Mouse (Mus musculus): ENCODE measurements around the gene Tmem132d. TPM values are rescaled to one million over a fixed set of nuclear protein-coding genes. Genes with fewer than 3 reads are reported as not detected.

Gene Tmem132d
- polyA plus RNA-seq, 1 experiment from 2014 or later, result 0.57 TPM

GRCm38 (mm10) chr5:128122656-128123055, 310.2 kb downstream of the Tmem132d start:
- Histone ChIP-seq H3K9ac (no peak overlapping the region), H3K27me3 (no peaks in the 10 kb centered on the region), H3K4me2 (no peak overlapping the region), H3K4me1 (peaks cover 5% of the 10 kb centered on the region; the same call in 1 of the 2 replicates), H3K9me3 (replicated peaks) (no peaks in the 10 kb centered on the region), H3K27ac (no peak overlapping the region), H3K36me3 (ENCODE audit: poor library complexity, severe bottlenecking) (no peaks in the 10 kb centered on the region), H3K4me3 (no peak overlapping the region)
- WGBS, result 88% methylated on average over 3 of the region's 3 CpGs
- no peak for ATAC-seq

GRCm38 (mm10) chr5:128119171-128119570, 313.7 kb downstream of the Tmem132d start:
- ATAC-seq, result no peak
- 54% methylated on average over 3 of the region's 3 CpGs for WGBS
- Histone ChIP-seq H3K27me3 (no peaks in the 10 kb centered on the region), H3K27ac (no peak overlapping the region), H3K4me1 (peaks cover 5% of the 10 kb centered on the region; the same call in 1 of the 2 replicates), H3K4me2 (no peak overlapping the region), H3K9me3 (replicated peaks) (no peaks in the 10 kb centered on the region), H3K4me3 (no peak overlapping the region), H3K9ac (no peak overlapping the region), H3K36me3 (ENCODE audit: poor library complexity, severe bottlenecking) (no peaks in the 10 kb centered on the region)

- no peaks in the 10 kb centered on the region for H3K4me1 ChIP-seq
- H3K27ac ChIP-seq, result no peak overlapping the region
- no peak for ATAC-seq
- H3K27me3 ChIP-seq, result no peaks in the 10 kb centered on the region
- H3K36me3 ChIP-seq (ENCODE audit: poor library complexity, severe bottlenecking), result no peaks in the 10 kb centered on the region
- H3K4me2 ChIP-seq, result no peak overlapping the region
- 84% methylated on average over 8 of the region's 8 CpGs for WGBS
- no peak overlapping the region for H3K9ac ChIP-seq
- H3K4me3 ChIP-seq, result no peak overlapping the region
- no peaks in the 10 kb centered on the region for H3K9me3 ChIP-seq (replicated peaks)
Observed at GRCm38 (mm10) chr5:128113107-128113506, 319.8 kb downstream of the Tmem132d start.

GRCm38 (mm10) chr5:128112518-128112917, 320.4 kb downstream of the Tmem132d start:
- Histone ChIP-seq H3K9ac (no peak overlapping the region), H3K27ac (no peak overlapping the region), H3K27me3 (no peaks in the 10 kb centered on the region), H3K4me2 (no peak overlapping the region), H3K9me3 (replicated peaks) (no peaks in the 10 kb centered on the region), H3K36me3 (ENCODE audit: poor library complexity, severe bottlenecking) (no peaks in the 10 kb centered on the region), H3K4me1 (no peaks in the 10 kb centered on the region), H3K4me3 (no peak overlapping the region)
- ATAC-seq, result no peak
- 97% methylated on average over 3 of the region's 3 CpGs for WGBS

GRCm38 (mm10) chr5:128111664-128112063, 321.2 kb downstream of the Tmem132d start:
- Histone ChIP-seq H3K4me1 (no peaks in the 10 kb centered on the region), H3K27ac (no peak overlapping the region), H3K4me2 (no peak overlapping the region), H3K4me3 (no peak overlapping the region), H3K36me3 (ENCODE audit: poor library complexity, severe bottlenecking) (no peaks in the 10 kb centered on the region), H3K27me3 (no peaks in the 10 kb centered on the region), H3K9me3 (replicated peaks) (no peaks in the 10 kb centered on the region), H3K9ac (no peak overlapping the region)
- WGBS, result 77% methylated on average over 5 of the region's 5 CpGs
- no peak for ATAC-seq

GRCm38 (mm10) chr5:128102556-128102955, 330.3 kb downstream of the Tmem132d start:
- H3K27me3 ChIP-seq, result no peaks in the 10 kb centered on the region
- no peak overlapping the region for H3K4me2 ChIP-seq
- ATAC-seq, result no peak
- no peak overlapping the region for H3K9ac ChIP-seq
- 81% methylated on average over 8 of the region's 8 CpGs for WGBS
- no peaks in the 10 kb centered on the region for H3K36me3 ChIP-seq (ENCODE audit: poor library complexity, severe bottlenecking)
- H3K27ac ChIP-seq, result no peak overlapping the region
- H3K4me1 ChIP-seq, result 0 out of 2 replicates have a peak, but pooled peaks cover 7% of the 10 kb centered on the region
- H3K9me3 ChIP-seq (replicated peaks), result peaks cover 3% of the 10 kb centered on the region
- H3K4me3 ChIP-seq, result no peak overlapping the region

GRCm38 (mm10) chr5:128100331-128100730, 332.5 kb downstream of the Tmem132d start:
- Histone ChIP-seq H3K9me3 (replicated peaks) (peaks cover 3% of the 10 kb centered on the region), H3K4me3 (no peak overlapping the region), H3K4me1 (0 out of 2 replicates have a peak, but pooled peaks cover 7% of the 10 kb centered on the region), H3K27ac (no peak overlapping the region), H3K36me3 (ENCODE audit: poor library complexity, severe bottlenecking) (no peaks in the 10 kb centered on the region), H3K9ac (no peak overlapping the region), H3K4me2 (no peak overlapping the region), H3K27me3 (no peaks in the 10 kb centered on the region)
- ATAC-seq, result no peak
- 84% methylated on average over 5 of the region's 5 CpGs for WGBS

GRCm38 (mm10) chr5:128099439-128099838, 333.4 kb downstream of the Tmem132d start:
- WGBS, result 92% methylated on average over 2 of the region's 2 CpGs

GRCm38 (mm10) chr5:128090578-128090977, 342.3 kb downstream of the Tmem132d start:
- no peaks in the 10 kb centered on the region for H3K27me3 ChIP-seq
- no peaks in the 10 kb centered on the region; the same call in 1 of the 2 replicates for H3K9me3 ChIP-seq (replicated peaks)
- no peak overlapping the region for H3K27ac ChIP-seq
- no peak overlapping the region for H3K4me3 ChIP-seq
- no peaks in the 10 kb centered on the region for H3K36me3 ChIP-seq (ENCODE audit: poor library complexity, severe bottlenecking)
- ATAC-seq, result no peak
- H3K4me1 ChIP-seq, result no peaks in the 10 kb centered on the region
- no peak overlapping the region for H3K4me2 ChIP-seq
- no peak overlapping the region for H3K9ac ChIP-seq
- WGBS, result 84% methylated on average over 5 of the region's 5 CpGs

More at GRCm38 (mm10) chr5:128099439-128099838, 333.4 kb downstream of the Tmem132d start:
- no peak for ATAC-seq
- no peak overlapping the region for H3K4me3 ChIP-seq
- no peak overlapping the region for H3K27ac ChIP-seq
- H3K36me3 ChIP-seq (ENCODE audit: poor library complexity, severe bottlenecking), result no peaks in the 10 kb centered on the region
- peaks cover 3% of the 10 kb centered on the region for H3K9me3 ChIP-seq (replicated peaks)
- no peak overlapping the region for H3K9ac ChIP-seq
- no peaks in the 10 kb centered on the region for H3K27me3 ChIP-seq
- H3K4me1 ChIP-seq, result 0 out of 2 replicates have a peak, but pooled peaks cover 7% of the 10 kb centered on the region
- no peak overlapping the region for H3K4me2 ChIP-seq

- no peak overlapping the region for H3K4me2 ChIP-seq
- no peaks in the 10 kb centered on the region for H3K36me3 ChIP-seq (ENCODE audit: poor library complexity, severe bottlenecking)
- H3K27me3 ChIP-seq, result no peaks in the 10 kb centered on the region
- H3K9me3 ChIP-seq (replicated peaks), result no peaks in the 10 kb centered on the region
- H3K9ac ChIP-seq, result no peak overlapping the region
- 69% methylated on average over 5 of the region's 5 CpGs for WGBS
- no peak overlapping the region for H3K27ac ChIP-seq
- ATAC-seq, result no peak
- no peaks in the 10 kb centered on the region for H3K4me1 ChIP-seq
- H3K4me3 ChIP-seq, result no peak overlapping the region
Observed at GRCm38 (mm10) chr5:128075456-128075855, 357.4 kb downstream of the Tmem132d start.

GRCm38 (mm10) chr5:128072616-128073015, 360.3 kb downstream of the Tmem132d start:
- Histone ChIP-seq H3K9me3 (replicated peaks) (no peaks in the 10 kb centered on the region), H3K27me3 (no peaks in the 10 kb centered on the region), H3K36me3 (ENCODE audit: poor library complexity, severe bottlenecking) (no peaks in the 10 kb centered on the region), H3K4me3 (no peak overlapping the region), H3K4me1 (no peaks in the 10 kb centered on the region), H3K4me2 (no peak overlapping the region), H3K9ac (no peak overlapping the region), H3K27ac (no peak overlapping the region)
- no peak for ATAC-seq
- WGBS, result 88% methylated on average over 2 of the region's 2 CpGs

GRCm38 (mm10) chr5:128041781-128042180, 391.1 kb downstream of the Tmem132d start:
- Histone ChIP-seq H3K4me1 (no peaks in the 10 kb centered on the region), H3K4me3 (no peak overlapping the region), H3K4me2 (no peak overlapping the region), H3K9me3 (replicated peaks) (no peaks in the 10 kb centered on the region), H3K27ac (no peak overlapping the region), H3K27me3 (no peaks in the 10 kb centered on the region), H3K36me3 (ENCODE audit: poor library complexity, severe bottlenecking) (no peaks in the 10 kb centered on the region), H3K9ac (no peak overlapping the region)
- no peak for ATAC-seq
- 65% methylated on average over 9 of the region's 9 CpGs for WGBS

- 77% methylated on average over 6 of the region's 6 CpGs for WGBS
Observed at GRCm38 (mm10) chr5:128040036-128040435, 392.8 kb downstream of the Tmem132d start.

More at GRCm38 (mm10) chr5:128040036-128040435, 392.8 kb downstream of the Tmem132d start:
- ATAC-seq, result no peak
- Histone ChIP-seq H3K4me3 (no peak overlapping the region), H3K4me1 (no peaks in the 10 kb centered on the region), H3K9ac (no peak overlapping the region), H3K4me2 (no peak overlapping the region), H3K27me3 (no peaks in the 10 kb centered on the region), H3K36me3 (ENCODE audit: poor library complexity, severe bottlenecking) (no peaks in the 10 kb centered on the region), H3K27ac (no peak overlapping the region), H3K9me3 (replicated peaks) (no peaks in the 10 kb centered on the region)
